Mouse (Mus musculus): ENCODE data around the gene Ecm1. TPM values are rescaled to one million over a fixed set of nuclear protein-coding genes. Genes with fewer than 3 reads are reported as not detected.

Ecm1 gene
- total RNA-seq (2023), result 4.5 and 6.1 TPM in 2 replicates

GRCm38 (mm10) chr3:95739353-95740104, at the start of gene Ecm1:
Gene Ecm1, minus strand, starts transcription at chr3:95739569.

GRCm38 (mm10) chr3:95760106-95760505, 20.7 kb upstream of the Ecm1 start, which contains the start of gene Tars2:
Gene Tars2, minus strand, starts transcription at chr3:95760206.

GRCm38 (mm10) chr3:95687524-95688421, 51.6 kb downstream of the Ecm1 start, which contains the start of gene Adamtsl4:
Gene Adamtsl4, minus strand, starts transcription at chr3:95687917.

Other genes with a start within 250 kb of the Ecm1 start
- gene Ctsk, start 240.3 kb downstream of the Ecm1 start, total RNA-seq (2023), result 0.41 and 1.2 TPM in 2 replicates
- 118 and 145 TPM in 2 replicates for gene Ctss, start 212.8 kb downstream of the Ecm1 start, total RNA-seq (2023)
- gene Hormad1, start 179.9 kb downstream of the Ecm1 start, total RNA-seq (2023), result not detected in 2 replicates
- gene Golph3l, start 150.6 kb downstream of the Ecm1 start, total RNA-seq (2023), result 16.3 and 16.9 TPM in 2 replicates
- gene Ensa, start 114.6 kb downstream of the Ecm1 start, total RNA-seq (2023), result 78.0 and 82.9 TPM in 2 replicates
- 918 and 970 TPM in 2 replicates for gene Mcl1, start 80.8 kb downstream of the Ecm1 start, total RNA-seq (2023)
- gene Adamtsl4, start 51.7 kb downstream of the Ecm1 start, total RNA-seq (2023), result 3.2 and 4.3 TPM in 2 replicates
- gene Tars2, start 20.6 kb upstream of the Ecm1 start, total RNA-seq (2023), result 12.0 and 15.1 TPM in 2 replicates
- 48.2 and 51.7 TPM in 2 replicates for gene Rprd2, start 79.3 kb upstream of the Ecm1 start, total RNA-seq (2023)
- 36.7 and 41.4 TPM in 2 replicates for gene Prpf3, start 116.3 kb upstream of the Ecm1 start, total RNA-seq (2023)
- gene Mrps21, start 131.9 kb upstream of the Ecm1 start, total RNA-seq (2023), result 108 and 114 TPM in 2 replicates
- gene Ciart, start 142.7 kb upstream of the Ecm1 start, total RNA-seq (2023), result 18.3 and 21.8 TPM in 2 replicates
- 23.6 and 26.7 TPM in 2 replicates for gene BC028528, start 152.4 kb upstream of the Ecm1 start, total RNA-seq (2023)
- 55.4 and 77.4 TPM in 2 replicates for gene Aph1a, start 154.4 kb upstream of the Ecm1 start, total RNA-seq (2023)
- not detected in 2 replicates for gene Car14, start 165.1 kb upstream of the Ecm1 start, total RNA-seq (2023)
- 62.2 and 84.1 TPM in 2 replicates for gene Anp32e, start 189.7 kb upstream of the Ecm1 start, total RNA-seq (2023)

All from neutrophil, adult 65 days (primary cell).